Mouse (Mus musculus) testis, adult 2 months (tissue): ENCODE measurements around the gene Papln. TPM values are rescaled to one million over a fixed set of nuclear protein-coding genes. Genes with fewer than 3 reads are reported as not detected.

Experiments
- H3K27ac ChIP-seq: fragments of 200-500 bp; 2 replicates; pipeline ENCODE4 v1.5.1; 2012; ENCODE audit warnings: low read depth, low read length; ENCODE audit not compliant: control insufficient read depth, insufficient read depth
- H3K27me3 ChIP-seq: fragments of 200-500 bp; 2 replicates; pipeline ENCODE4 v1.6.1; 2012; ENCODE audit warnings: mild to moderate bottlenecking, low read length, moderate library complexity; ENCODE audit not compliant: control insufficient read depth, insufficient read depth
- H3K36me3 ChIP-seq: fragments of 200-500 bp; 2 replicates; pipeline ENCODE4 v1.6.1; 2012; ENCODE audit warnings: mild to moderate bottlenecking, low read length; ENCODE audit not compliant: control insufficient read depth, insufficient read depth
- H3K4me1 ChIP-seq: fragments of 200-500 bp; 2 replicates; pipeline ENCODE4 v1.6.1; 2012; ENCODE audit warnings: low read length; ENCODE audit not compliant: control insufficient read depth, insufficient read depth
- H3K4me3 ChIP-seq: fragments of 200-500 bp; 2 replicates; pipeline ENCODE4 v1.5.1; 2012; ENCODE audit warnings: low read depth, mild to moderate bottlenecking, low read length, moderate library complexity, mixed read lengths; ENCODE audit not compliant: control insufficient read depth
- CTCF ChIP-seq: fragments of 200-500 bp; IDR thresholded peaks from 2 replicates; pipeline ENCODE4 v1.5.1; 2012; ENCODE audit warnings: low read depth, mild to moderate bottlenecking, inconsistent platforms, low read length, moderate library complexity; ENCODE audit not compliant: control insufficient read depth, insufficient read depth, insufficient replicate concordance
- POLR2A ChIP-seq: fragments of 200-500 bp; IDR thresholded peaks from 2 replicates; pipeline ENCODE4 v1.6.1; 2012; ENCODE audit warnings: low read depth, mild to moderate bottlenecking, inconsistent platforms, low read length, moderate library complexity; ENCODE audit not compliant: control insufficient read depth
- polyA plus RNA-seq: library from polyadenylated mRNA; depleted of rRNA; stranded (reverse); fragments of >200 nt; gene quantifications from 2 replicates; pipeline ENCODE4 v1.2.3, GENCODE M21; 2012

Papln gene
- polyA plus RNA-seq, 1 experiment = 7.6 TPM

GRCm38 (mm10) chr12:83782669-83783068 lies 19.2 kb downstream of the Papln start:
- Histone ChIP-seq H3K4me1 (no peaks in the 10 kb centered on the region), H3K27ac (no peak overlapping the region), H3K27me3 (no peaks in the 10 kb centered on the region), H3K4me3 (no peak overlapping the region), H3K36me3 (no peaks in the 10 kb centered on the region)
- TF ChIP-seq CTCF = no peak

DNA sequence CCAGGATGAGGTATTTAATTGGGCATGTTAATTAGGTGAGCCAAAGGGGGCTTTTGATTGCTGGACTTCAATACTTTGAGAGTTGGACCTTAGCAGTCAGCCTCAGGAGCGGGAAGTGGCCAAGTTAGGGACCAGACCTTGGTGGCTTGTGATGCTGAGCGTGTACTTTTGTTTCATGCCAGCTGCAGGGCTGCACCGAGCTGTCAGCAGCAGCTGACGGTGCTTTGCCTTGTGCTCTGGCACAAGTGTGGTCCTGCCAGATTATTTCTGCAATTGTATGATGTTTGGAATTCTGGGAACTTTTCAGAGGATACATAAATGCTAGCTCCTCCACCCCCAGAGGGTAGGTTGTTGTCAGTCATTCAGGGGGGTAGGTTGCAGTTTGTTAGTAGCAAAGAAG lies 21.9 kb downstream of the Papln start:
- no peak overlapping the region for H3K27ac ChIP-seq
- H3K27me3 ChIP-seq = no peaks in the 10 kb centered on the region
- H3K4me1 ChIP-seq = no peaks in the 10 kb centered on the region
- no peak for TF ChIP-seq CTCF
- no peak for TF ChIP-seq POLR2A
- H3K36me3 ChIP-seq = no peaks in the 10 kb centered on the region
- H3K4me3 ChIP-seq = no peak overlapping the region

DNA sequence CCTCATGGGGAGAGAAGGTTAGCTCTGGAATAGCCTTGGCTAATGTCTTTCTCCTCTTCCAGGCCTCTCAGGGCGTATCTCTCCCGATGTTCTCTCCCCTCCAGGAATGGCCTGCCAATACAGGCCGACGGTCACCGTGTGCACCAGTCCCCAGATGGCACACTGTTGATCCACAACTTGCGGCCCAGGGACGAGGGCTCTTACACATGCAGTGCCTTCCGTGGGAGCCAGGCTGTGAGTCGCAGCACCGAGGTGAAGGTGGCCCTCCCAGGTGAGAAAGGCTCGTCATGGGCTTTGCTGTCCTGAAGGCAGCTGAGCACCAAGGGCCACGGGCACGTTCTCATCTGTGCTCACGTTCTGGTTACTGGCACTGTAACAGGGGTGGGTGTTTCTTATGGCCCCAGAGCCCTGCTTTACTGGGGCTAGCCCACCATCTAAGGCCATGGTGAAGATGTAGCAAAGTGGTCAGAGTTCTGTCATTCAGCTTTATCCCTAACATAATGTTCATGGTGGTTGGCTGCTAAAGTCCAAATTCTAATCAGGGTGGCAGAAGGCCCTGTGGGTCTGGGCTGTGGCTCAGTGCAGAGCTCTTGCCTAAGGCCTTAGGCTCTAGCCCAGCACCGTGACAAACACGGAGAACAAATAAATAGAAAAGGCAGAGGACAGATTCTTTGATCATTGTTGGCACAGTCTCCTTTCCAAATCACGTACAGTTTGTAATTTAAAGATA lies 25.8 kb downstream of the Papln start:
- no peak for TF ChIP-seq POLR2A
- TF ChIP-seq CTCF = no peak
- Histone ChIP-seq H3K27ac (no peak overlapping the region), H3K27me3 (no peaks in the 10 kb centered on the region), H3K4me3 (no peak overlapping the region), H3K36me3 (no peaks in the 10 kb centered on the region; the same call in 1 of the 2 replicates), H3K4me1 (no peaks in the 10 kb centered on the region)

GRCm38 (mm10) chr12:83789781-83790140 lies 26.3 kb downstream of the Papln start:
- Histone ChIP-seq H3K27ac (no peak overlapping the region), H3K4me1 (no peaks in the 10 kb centered on the region), H3K36me3 (no peaks in the 10 kb centered on the region; the same call in 1 of the 2 replicates), H3K27me3 (no peaks in the 10 kb centered on the region), H3K4me3 (no peak overlapping the region)
- no peak for TF ChIP-seq CTCF
- TF ChIP-seq POLR2A = no peak

DNA sequence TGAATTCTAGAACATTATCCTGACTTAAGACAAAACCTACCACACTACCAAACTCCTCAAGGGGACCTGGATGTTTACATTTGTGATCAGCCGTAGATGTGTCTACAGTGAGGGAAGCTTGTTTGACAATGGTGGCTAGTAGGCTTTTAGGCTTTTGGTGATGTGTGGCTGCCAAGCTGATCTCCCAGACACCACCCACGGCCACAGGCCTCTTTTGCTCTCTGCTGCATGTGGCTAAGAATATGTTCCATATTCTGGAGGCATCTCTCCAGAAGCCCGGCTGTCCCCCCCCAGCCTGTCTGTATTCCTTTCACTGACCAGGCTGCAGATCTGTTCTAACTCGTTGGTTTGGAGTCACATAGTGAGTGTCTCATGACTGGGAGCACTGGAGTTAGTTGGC lies 27.3 kb downstream of the Papln start:
- H3K27ac ChIP-seq = no peak overlapping the region
- no peak overlapping the region for H3K4me3 ChIP-seq
- H3K36me3 ChIP-seq = peaks cover 2% of the 10 kb centered on the region; the same call in 1 of the 2 replicates
- no peaks in the 10 kb centered on the region for H3K27me3 ChIP-seq
- H3K4me1 ChIP-seq = no peaks in the 10 kb centered on the region
- TF ChIP-seq POLR2A = no peak
- no peak for TF ChIP-seq CTCF

- TF ChIP-seq CTCF = no peak
- no peak for TF ChIP-seq POLR2A
- no peak overlapping the region for H3K27ac ChIP-seq
Observed at GRCm38 (mm10) chr12:83791737-83792136, 28.3 kb downstream of the Papln start.

DNA sequence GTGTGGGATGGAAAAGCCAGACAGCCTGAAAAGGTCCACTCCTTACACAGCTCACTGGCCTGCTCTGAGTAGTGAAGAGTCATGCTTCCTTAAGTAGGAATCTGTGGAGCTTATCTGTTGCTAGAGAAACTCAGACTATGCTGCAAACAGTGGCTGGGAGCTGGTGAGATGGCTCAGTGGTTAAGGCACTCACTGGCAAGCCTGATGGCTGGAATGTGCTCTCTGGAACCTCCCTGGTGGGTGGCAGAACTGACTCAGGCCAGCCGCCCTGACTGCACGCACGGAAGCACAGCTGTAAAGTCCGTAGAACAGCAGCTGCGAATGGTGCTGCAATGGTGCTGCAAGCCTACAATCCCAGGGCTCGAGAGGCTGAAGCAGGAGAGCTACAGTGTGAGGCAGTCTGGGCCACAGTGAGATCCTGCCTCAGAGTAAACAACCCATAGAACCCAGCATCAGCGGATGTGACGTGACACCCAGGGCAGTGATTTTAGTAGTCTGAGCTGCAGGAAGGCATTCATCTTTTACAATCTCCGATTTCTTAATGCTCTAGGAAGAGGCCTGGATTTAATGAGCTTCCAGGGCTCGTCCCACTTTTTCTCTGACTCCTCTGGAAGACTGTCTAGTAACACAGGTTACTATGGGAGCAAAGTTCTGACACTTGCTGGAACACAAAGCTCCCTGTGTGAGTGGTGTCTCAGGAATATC lies 29.4 kb downstream of the Papln start:
- TF ChIP-seq CTCF (no peak), POLR2A (no peak)
- no peaks in the 10 kb centered on the region for H3K4me1 ChIP-seq
- H3K27ac ChIP-seq = no peak overlapping the region
- no peaks in the 10 kb centered on the region for H3K27me3 ChIP-seq
- peaks cover 3% of the 10 kb centered on the region; the same call in 1 of the 2 replicates for H3K36me3 ChIP-seq
- no peak overlapping the region for H3K4me3 ChIP-seq

More at GRCm38 (mm10) chr12:83791737-83792136, 28.3 kb downstream of the Papln start:
- Histone ChIP-seq H3K36me3 (peaks cover 3% of the 10 kb centered on the region; the same call in 1 of the 2 replicates), H3K27me3 (no peaks in the 10 kb centered on the region), H3K4me1 (no peaks in the 10 kb centered on the region), H3K4me3 (no peak overlapping the region)

- TF ChIP-seq POLR2A = no peak
- H3K27ac ChIP-seq = no peak overlapping the region
- peaks cover 5% of the 10 kb centered on the region; the same call in 1 of the 2 replicates for H3K36me3 ChIP-seq
Observed at GRCm38 (mm10) chr12:83795051-83795450, 31.6 kb downstream of the Papln start.

More at GRCm38 (mm10) chr12:83795051-83795450, 31.6 kb downstream of the Papln start:
- Histone ChIP-seq H3K27me3 (no peaks in the 10 kb centered on the region), H3K4me1 (no peaks in the 10 kb centered on the region), H3K4me3 (no peak overlapping the region)
